Mouse (Mus musculus): Measurements from ENCODE around the gene Chst4.
"Not testable (repeated sequence)": the region's sequence is repeated elsewhere in the genome, so short reads cannot be mapped to it uniquely, and the experiment has no call there.

Chst4 gene

DNA sequence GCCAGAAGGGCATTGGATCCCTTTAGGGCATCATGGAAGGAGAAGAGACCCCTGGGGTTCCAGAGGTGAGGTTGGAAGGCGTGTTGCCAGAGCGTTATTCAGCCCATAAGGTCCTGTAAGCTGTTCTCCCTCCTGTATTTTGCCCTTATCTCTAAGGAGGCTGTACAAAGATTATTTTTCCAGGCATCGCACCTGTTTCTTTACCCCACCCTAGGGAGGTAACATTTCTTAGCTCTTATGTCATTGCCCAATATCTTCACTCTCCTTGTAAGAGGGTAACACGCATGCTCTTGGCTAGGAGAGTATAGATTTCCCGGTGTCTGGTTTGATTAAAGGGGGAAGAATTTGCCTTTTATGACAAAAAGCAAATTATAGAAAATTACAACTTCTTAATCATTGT, at the start of gene Chst4:
TSS of gene Chst4 (minus strand) at position 82 of the 400 bp plus-strand sequence.
- no peak for DNase-seq (ENCODE audit: low spot score)

- no peak for DNase-seq (ENCODE audit: low spot score)
These were observed 43.0 kb upstream of the Chst4 start for GRCm38 (mm10) chr8:110082416-110083105.

DNA sequence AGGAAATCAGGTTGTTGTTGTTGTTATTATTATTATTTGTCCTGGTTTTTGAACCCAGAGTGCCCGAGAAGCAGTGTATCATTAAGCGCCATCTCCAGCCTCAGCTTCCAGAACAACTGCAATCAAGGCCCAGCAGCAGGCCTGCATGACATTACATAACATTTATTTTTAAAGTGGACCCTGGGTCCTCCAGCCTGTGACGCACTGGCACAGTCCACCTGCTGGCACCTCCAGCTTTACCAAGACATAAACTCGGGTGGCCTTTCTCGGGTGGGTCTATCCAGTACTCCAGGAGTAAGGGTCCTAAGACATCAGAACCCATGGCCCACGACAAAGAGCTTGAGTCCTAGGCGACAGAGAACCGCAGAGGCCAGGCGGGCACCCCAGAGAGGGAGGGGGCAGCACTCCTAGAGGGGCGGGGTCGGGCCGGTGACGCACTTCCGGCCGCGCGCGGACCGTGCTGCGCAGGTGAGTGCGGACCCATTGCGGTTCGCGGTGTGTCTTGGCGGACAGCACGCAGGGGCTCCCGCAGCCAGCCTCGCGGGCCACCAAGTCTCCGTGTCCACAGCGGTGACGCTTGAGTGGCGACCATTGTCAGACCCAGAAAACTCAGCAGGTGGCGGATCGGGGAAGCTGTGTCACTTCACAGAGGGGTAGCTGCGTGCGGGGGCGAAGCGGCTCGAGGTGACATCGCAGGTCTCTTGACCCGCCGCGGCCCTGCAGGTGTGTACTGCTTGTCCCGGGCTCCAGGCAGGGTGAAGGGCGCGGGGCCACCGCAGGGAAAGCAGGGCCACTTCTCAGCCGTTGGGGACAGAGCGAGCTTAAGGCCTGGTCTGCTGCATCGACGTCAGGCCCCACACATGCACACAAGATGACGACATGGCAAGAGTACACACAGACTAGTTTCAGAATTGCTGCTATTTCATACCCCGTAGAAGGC, 40.0 kb upstream of the Chst4 start, which contains the start of gene Zfp612:
TSS of gene Zfp612 (plus strand) at position 465 of the 940 bp plus-strand sequence.
- peak; percentile 11 for DNase-seq (ENCODE audit: low spot score)

GRCm38 (mm10) chr8:110074496-110074895, 35.0 kb upstream of the Chst4 start:
- no peak for DNase-seq (ENCODE audit: low spot score)

- peak; percentile 38 for DNase-seq (ENCODE audit: low spot score)
These were observed 32.1 kb upstream of the Chst4 start for GRCm38 (mm10) chr8:110071600-110071999.

GRCm38 (mm10) chr8:110069706-110070105, 30.2 kb upstream of the Chst4 start:
- DNase-seq (ENCODE audit: low spot score), result no peak

GRCm38 (mm10) chr8:110065676-110066075, 26.1 kb upstream of the Chst4 start:
- DNase-seq (ENCODE audit: low spot score), result no peak

DNA sequence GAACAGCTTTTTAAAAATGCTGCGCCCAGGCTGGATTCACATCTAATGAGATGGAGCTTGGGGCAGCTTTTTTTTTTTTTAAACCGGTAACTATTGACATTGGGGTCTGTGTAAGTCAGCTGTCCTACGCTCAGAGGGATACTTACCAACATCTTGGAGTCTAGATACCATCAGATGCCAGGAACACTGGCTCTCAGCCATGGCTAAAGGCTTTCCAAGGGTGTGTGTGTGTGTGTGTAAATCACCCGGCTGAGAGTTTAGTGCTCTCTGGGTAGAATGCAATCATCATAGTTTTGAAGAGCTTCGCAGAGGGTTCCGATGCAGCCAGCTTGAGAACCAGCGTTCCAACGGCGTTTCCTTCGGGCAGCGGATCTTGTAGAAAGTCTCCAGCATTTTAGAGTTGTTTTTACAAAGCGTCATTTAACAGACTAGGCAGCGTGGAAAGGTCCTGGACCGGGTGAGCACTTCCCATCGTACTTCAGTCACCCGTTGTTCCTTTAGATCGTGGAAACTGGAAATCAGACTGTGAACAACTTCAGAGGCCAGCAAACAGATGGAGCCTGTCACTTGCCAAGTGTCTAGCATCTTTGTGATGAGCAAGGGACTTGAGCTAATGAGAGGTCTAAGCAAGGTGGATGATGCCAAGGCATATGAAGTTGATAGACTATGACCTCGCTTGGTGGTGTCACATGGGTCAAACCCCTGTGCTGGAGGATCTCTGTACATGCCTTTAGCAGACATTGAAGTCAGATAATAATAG, 25.2 kb upstream of the Chst4 start:
- no peak for DNase-seq (ENCODE audit: low spot score)

DNA sequence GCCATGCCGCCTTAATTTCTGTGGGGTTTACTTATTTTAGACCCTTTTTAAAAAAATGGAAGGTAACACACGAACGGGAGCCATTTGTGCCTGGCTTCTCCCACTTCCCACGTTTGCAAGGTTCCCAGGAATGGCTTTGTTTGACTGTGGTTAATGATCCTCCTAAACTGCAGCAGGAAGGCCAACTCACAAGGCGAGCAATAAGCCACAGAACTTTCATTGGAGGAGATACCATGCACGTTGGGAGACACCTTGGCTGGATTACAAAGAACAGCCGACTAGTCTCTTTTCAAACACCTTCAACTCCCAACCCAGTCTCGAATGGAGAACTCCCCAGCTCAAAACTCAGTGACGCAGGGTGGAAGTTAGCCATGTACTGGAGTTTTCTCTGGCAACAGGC, 24.6 kb upstream of the Chst4 start:
- no peak for DNase-seq (ENCODE audit: low spot score)

DNA sequence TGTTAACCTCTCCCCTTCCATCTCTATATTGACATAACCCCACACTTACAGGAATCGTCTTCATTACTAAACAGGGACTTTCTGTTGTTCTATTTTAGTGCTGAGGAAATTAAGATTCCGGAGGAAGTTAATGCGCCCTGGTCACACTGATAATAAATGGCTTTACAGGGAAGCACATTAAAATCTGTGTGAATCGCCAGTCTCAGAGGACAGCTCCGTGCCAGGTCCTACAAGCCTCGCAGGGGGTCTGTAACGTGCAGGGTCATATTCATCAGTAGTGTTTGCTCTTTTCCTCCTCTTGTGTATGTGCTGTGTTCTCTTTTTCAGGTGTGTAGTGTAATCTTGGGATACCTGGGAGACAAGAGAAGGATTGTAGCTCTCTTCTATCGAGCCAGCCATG, 18.7 kb upstream of the Chst4 start:
- no peak for DNase-seq (ENCODE audit: low spot score)

DNA sequence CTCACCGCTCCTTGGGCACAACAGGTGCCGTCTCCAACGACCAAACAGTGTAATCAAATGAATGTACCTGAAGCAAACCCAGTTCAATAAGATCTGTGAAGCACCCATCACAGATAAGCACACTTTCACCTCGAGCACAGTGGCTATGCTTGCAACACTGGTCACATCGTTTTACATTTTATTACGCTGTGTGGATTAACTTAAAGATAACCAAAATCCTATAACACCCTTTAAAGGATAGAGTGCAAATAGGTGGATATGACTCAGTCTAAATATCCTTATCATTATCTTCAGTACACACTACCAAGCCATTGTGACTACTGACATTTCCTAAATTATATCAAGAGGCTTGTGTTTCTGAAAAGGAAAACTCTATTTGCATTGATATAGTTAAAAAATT, 11.7 kb upstream of the Chst4 start:
- DNase-seq (ENCODE audit: low spot score), result no peak

DNA sequence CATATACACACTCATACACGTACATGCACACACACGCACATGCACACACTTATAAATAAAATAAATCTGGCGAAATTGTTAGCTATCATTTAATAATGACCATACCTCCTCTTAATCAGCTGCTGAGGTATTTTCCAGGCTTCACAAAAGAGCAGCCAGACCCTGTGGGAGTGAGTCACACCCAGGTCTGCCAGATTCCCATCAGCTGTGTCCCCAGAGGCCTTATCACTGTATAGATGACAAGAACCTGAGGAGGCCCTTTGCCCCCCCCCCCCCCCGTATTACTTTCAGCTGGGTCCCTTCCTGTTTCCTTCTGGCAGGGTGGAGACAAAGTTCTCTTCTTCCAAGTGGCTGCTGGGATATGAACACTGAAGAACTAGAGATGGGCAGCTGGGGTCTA, 969 bp upstream of the Chst4 start:
- DNase-seq (ENCODE audit: low spot score), result no peak

- no peak for DNase-seq (ENCODE audit: low spot score)
These were observed 324 bp downstream of the Chst4 start for GRCm38 (mm10) chr8:110039216-110039615.

GRCm38 (mm10) chr8:110036156-110036555, 3.4 kb downstream of the Chst4 start:
- DNase-seq (ENCODE audit: low spot score), result no peak

DNA sequence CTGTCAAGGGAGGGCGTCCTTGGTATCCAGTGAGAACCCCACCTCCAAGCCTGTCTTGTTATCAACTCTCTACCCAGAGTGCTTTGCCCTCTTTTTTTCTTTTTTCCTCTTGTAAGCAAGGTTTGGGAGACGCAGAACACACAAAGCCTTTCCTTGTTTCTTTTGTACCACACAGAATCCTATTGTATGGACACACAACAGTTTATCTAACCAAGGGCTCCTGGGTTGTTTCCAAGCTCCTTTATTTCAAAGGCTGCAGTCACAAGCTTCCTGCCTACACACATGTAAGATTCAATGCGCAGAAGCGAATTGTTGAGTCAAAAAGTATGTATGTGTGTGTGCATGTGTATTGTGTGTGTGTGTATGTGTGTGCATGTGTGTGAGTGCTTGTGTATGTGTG, 5.2 kb downstream of the Chst4 start:
- no peak for DNase-seq (ENCODE audit: low spot score)

DNA sequence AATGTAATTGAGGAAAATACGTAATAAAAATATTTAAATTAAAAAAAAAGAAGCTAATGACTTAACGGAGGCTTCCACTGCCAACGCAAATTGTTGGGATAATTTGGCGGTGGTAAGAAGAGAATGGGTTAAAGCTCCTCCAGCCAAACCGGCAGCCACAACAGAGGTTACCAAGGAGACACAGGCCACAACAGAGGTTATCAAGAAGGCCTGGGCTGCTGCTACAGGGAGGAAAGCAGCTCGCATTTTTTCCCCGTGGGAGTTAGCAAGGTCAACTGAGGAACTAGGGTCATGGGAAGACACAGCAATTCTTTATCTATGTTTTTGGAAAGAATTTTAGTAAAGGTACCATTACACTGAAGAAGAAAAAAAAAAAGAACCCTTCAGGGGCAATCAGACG, 5.8 kb downstream of the Chst4 start:
- DNase-seq (ENCODE audit: low spot score), result not testable (repeated sequence)

DNA sequence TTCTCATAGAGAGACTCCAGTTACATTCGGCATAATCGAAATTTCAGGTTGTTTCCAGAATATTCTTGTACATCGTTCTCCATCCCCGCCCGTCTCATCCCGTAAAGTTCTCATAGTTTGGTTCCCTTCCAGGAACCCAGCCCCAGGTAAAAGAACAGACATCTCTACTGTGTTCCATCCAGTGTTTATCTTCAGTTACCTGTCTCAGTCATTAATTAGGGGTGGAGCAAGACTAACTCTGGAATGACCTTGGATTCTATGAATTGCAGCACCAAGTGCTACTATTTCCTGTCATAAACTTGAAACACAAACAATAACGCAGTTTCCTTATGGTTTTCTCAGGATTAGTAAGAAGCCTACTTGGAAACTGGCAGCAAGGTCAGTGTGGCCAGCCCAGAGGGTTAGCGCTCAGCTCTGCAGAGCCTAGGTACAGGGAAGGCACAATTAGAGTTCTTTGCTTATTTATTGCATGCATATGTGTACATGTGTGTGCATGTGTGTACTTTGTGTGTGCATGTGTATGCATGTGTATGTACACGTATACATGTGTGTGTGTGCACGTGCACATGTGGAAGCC, 16.7 kb downstream of the Chst4 start:
- no peak for DNase-seq (ENCODE audit: low spot score)

DNA sequence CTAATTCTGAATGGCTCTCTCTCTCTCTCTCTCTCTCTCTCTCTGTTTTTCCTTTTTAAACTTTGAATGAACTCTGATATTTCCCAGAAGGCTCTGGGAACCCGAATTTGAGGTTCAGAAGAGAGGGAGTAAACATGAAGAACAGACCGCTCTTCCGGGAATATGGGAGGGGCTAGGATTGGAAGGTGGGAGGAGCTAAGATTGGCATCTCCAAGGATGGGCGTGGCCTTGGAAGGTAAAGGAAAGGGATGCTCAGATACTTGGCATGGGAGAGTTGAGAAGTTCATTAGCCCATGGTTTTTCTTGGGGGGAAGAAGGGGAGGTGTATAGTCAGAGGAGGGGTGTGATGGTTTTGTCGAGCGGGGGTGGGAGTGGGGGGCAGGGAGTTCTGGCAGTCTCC, 17.5 kb downstream of the Chst4 start:
- DNase-seq (ENCODE audit: low spot score), result no peak

DNA sequence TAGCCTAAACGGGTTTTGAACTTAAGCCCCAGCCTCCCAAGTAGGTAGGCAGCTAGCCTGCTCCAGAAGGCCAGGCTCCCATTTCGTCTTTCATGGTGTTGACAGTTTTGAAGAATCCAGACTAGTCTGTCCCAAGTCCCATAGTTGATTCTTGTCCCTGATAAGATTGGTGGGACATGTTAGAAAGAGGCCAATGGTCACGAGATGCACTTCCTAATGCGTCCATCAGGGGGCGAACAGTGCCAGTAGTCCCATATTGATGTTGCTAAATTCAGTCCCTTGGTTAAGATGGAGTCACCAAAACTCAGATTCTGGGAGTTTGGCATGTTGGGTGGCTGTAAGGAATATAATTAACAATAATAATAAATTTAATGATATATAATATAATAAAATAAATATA, 28.7 kb downstream of the Chst4 start:
- peak; percentile 22 for DNase-seq (ENCODE audit: low spot score)

- no peak for DNase-seq (ENCODE audit: low spot score)
These were observed 30.5 kb downstream of the Chst4 start for GRCm38 (mm10) chr8:110008995-110009446.

DNA sequence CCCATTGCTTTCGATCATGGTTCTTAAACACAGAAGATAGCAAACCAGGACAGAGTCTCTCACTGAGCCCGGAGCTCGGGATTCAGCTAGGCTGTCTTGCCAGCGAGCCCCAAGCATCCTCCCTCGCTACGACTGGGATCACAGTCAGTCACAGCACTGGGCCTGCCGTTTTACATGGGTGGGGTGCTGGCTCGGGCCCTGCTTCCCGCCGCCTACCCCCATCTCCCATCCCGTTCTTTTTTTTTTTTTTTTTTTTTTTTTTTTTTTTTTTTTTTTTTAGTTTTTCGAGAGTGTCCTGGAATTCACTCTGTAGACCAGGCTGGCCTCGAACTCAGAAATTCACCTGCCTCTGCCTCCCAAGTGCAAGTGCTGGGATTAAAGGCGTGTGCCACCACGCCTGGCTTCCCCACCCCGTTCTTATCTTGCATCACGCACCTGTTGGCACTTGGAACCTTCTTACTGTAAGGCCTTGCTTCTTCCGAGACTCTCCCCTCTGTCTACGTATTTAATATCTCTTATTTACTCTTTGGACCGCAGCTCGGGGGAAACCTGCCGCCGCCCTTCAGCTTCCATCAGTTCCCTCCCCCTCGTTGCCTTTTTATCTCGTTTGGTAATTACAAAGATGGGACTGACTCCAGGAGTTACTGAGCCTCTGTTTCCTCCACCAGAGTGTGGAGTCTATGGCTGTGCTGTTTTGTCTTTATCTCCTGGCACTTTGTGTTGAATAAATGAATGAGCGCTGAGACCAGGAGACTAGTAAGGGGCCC, 31.1 kb downstream of the Chst4 start:
- DNase-seq (ENCODE audit: low spot score), result no peak
